Mouse (Mus musculus) 416B (cell line): ENCODE data around the gene Prpf40a.

Experiments used
- DNase-seq: peaks from one replicate; pipeline ENCODE4 v3.0.0; 2011; ENCODE audit warnings: low read depth

Prpf40a gene

GRCm38 (mm10) chr2:53190684-53191511, at the start of gene Prpf40a:
Gene Prpf40a, minus strand, starts transcription at chr2:53191284.
- peak; percentile 99 for DNase-seq

GRCm38 (mm10) chr2:53222242-53222641, 31.2 kb upstream of the Prpf40a start:
- DNase-seq: no peak

- no peak for DNase-seq
Measured at GRCm38 (mm10) chr2:53213493-53213892, 22.4 kb upstream of the Prpf40a start.

GRCm38 (mm10) chr2:53206749-53207148, 15.7 kb upstream of the Prpf40a start:
- peak; percentile 26 for DNase-seq

GRCm38 (mm10) chr2:53204373-53205274, 13.5 kb upstream of the Prpf40a start:
- DNase-seq: peak; percentile 64

GRCm38 (mm10) chr2:53200164-53200885, 9.2 kb upstream of the Prpf40a start:
- peak; percentile 78 for DNase-seq

GRCm38 (mm10) chr2:53199203-53199602, 8.1 kb upstream of the Prpf40a start:
- no peak for DNase-seq

- DNase-seq: no peak
Measured at GRCm38 (mm10) chr2:53196431-53196830, 5.3 kb upstream of the Prpf40a start.

- peak; percentile 61 for DNase-seq
Measured at GRCm38 (mm10) chr2:53192386-53192785, 1.3 kb upstream of the Prpf40a start.

- peak; percentile 94 for DNase-seq
Measured at GRCm38 (mm10) chr2:53191523-53192220, 588 bp upstream of the Prpf40a start, which contains the start of gene Arl6ip6. Gene Arl6ip6, plus strand, starts transcription at chr2:53191726.

- peak; percentile 60 for DNase-seq
Measured at GRCm38 (mm10) chr2:53189811-53190210, 1.3 kb downstream of the Prpf40a start.

GRCm38 (mm10) chr2:53179876-53180275, 11.2 kb downstream of the Prpf40a start:
- DNase-seq: no peak

- no peak for DNase-seq
Measured at GRCm38 (mm10) chr2:53178966-53179365, 12.1 kb downstream of the Prpf40a start.

GRCm38 (mm10) chr2:53173966-53174365, 17.1 kb downstream of the Prpf40a start:
- DNase-seq: no peak

- peak; percentile 29 for DNase-seq
Measured at GRCm38 (mm10) chr2:53146852-53147251, 44.2 kb downstream of the Prpf40a start.

GRCm38 (mm10) chr2:53131567-53131966, 59.5 kb downstream of the Prpf40a start:
- no peak for DNase-seq

GRCm38 (mm10) chr2:53129070-53129469, 62.0 kb downstream of the Prpf40a start:
- DNase-seq: no peak

- DNase-seq: peak; percentile 21
Measured at GRCm38 (mm10) chr2:53125998-53126397, 65.1 kb downstream of the Prpf40a start.

GRCm38 (mm10) chr2:53121797-53122196, 69.3 kb downstream of the Prpf40a start:
- DNase-seq: peak; percentile 61

- no peak for DNase-seq
Measured at GRCm38 (mm10) chr2:53108547-53108946, 82.5 kb downstream of the Prpf40a start.

- DNase-seq: no peak
Measured at GRCm38 (mm10) chr2:53106472-53106871, 84.6 kb downstream of the Prpf40a start.
